Mouse (Mus musculus): ENCODE data around the gene Anks6. TPM values are rescaled to one million over a fixed set of nuclear protein-coding genes. Genes with fewer than 3 reads are reported as not detected.

Anks6 gene
- polyA plus RNA-seq, 1 experiment from 2014 or later: 2.9 TPM

GRCm38 (mm10) chr4:46982912-46983311 lies 74.3 kb downstream of the Anks6 start:
- ATAC-seq (replicated peaks; ENCODE audit: insufficient number of reproducible peaks, low FRiP score, low TSS enrichment, low read depth) (no peak), DNase-seq (ENCODE audit: low spot score) (no peak)
- no peak overlapping the region for H3K9ac ChIP-seq (replicated peaks; ENCODE audit: low read length)

GRCm38 (mm10) chr4:46982094-46982493 lies 75.1 kb downstream of the Anks6 start:
- H3K27me3 ChIP-seq (ENCODE audit: control insufficient read depth, insufficient read depth, low read length): no peaks in the 10 kb centered on the region
- DNase-seq (ENCODE audit: low spot score) (no peak), ATAC-seq (replicated peaks; ENCODE audit: insufficient number of reproducible peaks, low FRiP score, low TSS enrichment, low read depth) (no peak)
- H3K27ac ChIP-seq (replicated peaks; ENCODE audit: low read depth, low read length): no peak overlapping the region
- WGBS: 87% methylated on average over 4 of the region's 4 CpGs
- no peaks in the 10 kb centered on the region for H3K9me3 ChIP-seq (replicated peaks; ENCODE audit: control insufficient read depth, low read length)
- no peak overlapping the region for H3K9ac ChIP-seq (replicated peaks; ENCODE audit: low read length)
- no peak overlapping the region for H3K4me3 ChIP-seq (ENCODE audit: low read depth, low read length)
- H3K36me3 ChIP-seq (replicated peaks; ENCODE audit: control insufficient read depth, insufficient read depth, low read depth, low read length): no peaks in the 10 kb centered on the region
- no peaks in the 10 kb centered on the region for H3K4me1 ChIP-seq (ENCODE audit: control insufficient read depth, insufficient read depth, low read length)
- H3K4me2 ChIP-seq (ENCODE audit: low read depth, low read length): no peak overlapping the region

More at GRCm38 (mm10) chr4:46982912-46983311, 74.3 kb downstream of the Anks6 start:
- Histone ChIP-seq H3K4me3 (ENCODE audit: low read depth, low read length) (no peak overlapping the region), H3K36me3 (replicated peaks; ENCODE audit: control insufficient read depth, insufficient read depth, low read depth, low read length) (no peaks in the 10 kb centered on the region), H3K27me3 (ENCODE audit: control insufficient read depth, insufficient read depth, low read length) (no peaks in the 10 kb centered on the region), H3K9me3 (replicated peaks; ENCODE audit: control insufficient read depth, low read length) (no peaks in the 10 kb centered on the region), H3K4me1 (ENCODE audit: control insufficient read depth, insufficient read depth, low read length) (no peaks in the 10 kb centered on the region), H3K4me2 (ENCODE audit: low read depth, low read length) (no peak overlapping the region), H3K27ac (replicated peaks; ENCODE audit: low read depth, low read length) (no peak overlapping the region)
- WGBS: 77% methylated on average over 5 of the region's 5 CpGs

GRCm38 (mm10) chr4:46978371-46978770 lies 78.9 kb downstream of the Anks6 start:
- no peak overlapping the region for H3K27ac ChIP-seq (replicated peaks; ENCODE audit: low read depth, low read length)
- WGBS: 79% methylated on average over 6 of the region's 6 CpGs
- H3K36me3 ChIP-seq (replicated peaks; ENCODE audit: control insufficient read depth, insufficient read depth, low read depth, low read length): no peaks in the 10 kb centered on the region
- no peak overlapping the region for H3K9ac ChIP-seq (replicated peaks; ENCODE audit: low read length)
- H3K4me3 ChIP-seq (ENCODE audit: low read depth, low read length): no peak overlapping the region
- H3K4me2 ChIP-seq (ENCODE audit: low read depth, low read length): no peak overlapping the region
- H3K9me3 ChIP-seq (replicated peaks; ENCODE audit: control insufficient read depth, low read length): no peaks in the 10 kb centered on the region
- no peak for DNase-seq (ENCODE audit: low spot score)
- H3K27me3 ChIP-seq (ENCODE audit: control insufficient read depth, insufficient read depth, low read length): no peaks in the 10 kb centered on the region
- H3K4me1 ChIP-seq (ENCODE audit: control insufficient read depth, insufficient read depth, low read length): no peaks in the 10 kb centered on the region
- ATAC-seq (replicated peaks; ENCODE audit: insufficient number of reproducible peaks, low FRiP score, low TSS enrichment, low read depth): no peak

GRCm38 (mm10) chr4:46977161-46977560 lies 80.1 kb downstream of the Anks6 start:
- H3K27me3 ChIP-seq (ENCODE audit: control insufficient read depth, insufficient read depth, low read length): no peaks in the 10 kb centered on the region
- no peak overlapping the region for H3K27ac ChIP-seq (replicated peaks; ENCODE audit: low read depth, low read length)
- no peak overlapping the region for H3K4me2 ChIP-seq (ENCODE audit: low read depth, low read length)
- H3K4me3 ChIP-seq (ENCODE audit: low read depth, low read length): no peak overlapping the region
- no peaks in the 10 kb centered on the region for H3K36me3 ChIP-seq (replicated peaks; ENCODE audit: control insufficient read depth, insufficient read depth, low read depth, low read length)
- H3K9ac ChIP-seq (replicated peaks; ENCODE audit: low read length): no peak overlapping the region
- H3K4me1 ChIP-seq (ENCODE audit: control insufficient read depth, insufficient read depth, low read length): no peaks in the 10 kb centered on the region
- H3K9me3 ChIP-seq (replicated peaks; ENCODE audit: control insufficient read depth, low read length): no peaks in the 10 kb centered on the region
- DNase-seq (ENCODE audit: low spot score): no peak
- no peak for ATAC-seq (replicated peaks; ENCODE audit: insufficient number of reproducible peaks, low FRiP score, low TSS enrichment, low read depth)
- WGBS: 88% methylated on average over 7 of the region's 7 CpGs

GRCm38 (mm10) chr4:46976671-46977071 lies 80.6 kb downstream of the Anks6 start:
- Histone ChIP-seq H3K4me1 (ENCODE audit: control insufficient read depth, insufficient read depth, low read length) (no peaks in the 10 kb centered on the region), H3K36me3 (replicated peaks; ENCODE audit: control insufficient read depth, insufficient read depth, low read depth, low read length) (no peaks in the 10 kb centered on the region), H3K9me3 (replicated peaks; ENCODE audit: control insufficient read depth, low read length) (no peaks in the 10 kb centered on the region), H3K4me3 (ENCODE audit: low read depth, low read length) (no peak overlapping the region), H3K27ac (replicated peaks; ENCODE audit: low read depth, low read length) (no peak overlapping the region), H3K4me2 (ENCODE audit: low read depth, low read length) (no peak overlapping the region), H3K9ac (replicated peaks; ENCODE audit: low read length) (no peak overlapping the region), H3K27me3 (ENCODE audit: control insufficient read depth, insufficient read depth, low read length) (no peaks in the 10 kb centered on the region)
- ATAC-seq (replicated peaks; ENCODE audit: insufficient number of reproducible peaks, low FRiP score, low TSS enrichment, low read depth) (no peak), DNase-seq (ENCODE audit: low spot score) (no peak)
- 73% methylated on average over 11 of the region's 11 CpGs for WGBS

- Histone ChIP-seq H3K9me3 (replicated peaks; ENCODE audit: control insufficient read depth, low read length) (no peaks in the 10 kb centered on the region), H3K27ac (replicated peaks; ENCODE audit: low read depth, low read length) (no peak overlapping the region), H3K36me3 (replicated peaks; ENCODE audit: control insufficient read depth, insufficient read depth, low read depth, low read length) (no peaks in the 10 kb centered on the region), H3K4me3 (ENCODE audit: low read depth, low read length) (no peak overlapping the region), H3K9ac (replicated peaks; ENCODE audit: low read length) (no peak overlapping the region), H3K4me2 (ENCODE audit: low read depth, low read length) (no peak overlapping the region), H3K27me3 (ENCODE audit: control insufficient read depth, insufficient read depth, low read length) (no peaks in the 10 kb centered on the region), H3K4me1 (ENCODE audit: control insufficient read depth, insufficient read depth, low read length) (no peaks in the 10 kb centered on the region)
- DNase-seq (ENCODE audit: low spot score) (no peak), ATAC-seq (replicated peaks; ENCODE audit: insufficient number of reproducible peaks, low FRiP score, low TSS enrichment, low read depth) (no peak)
- 82% methylated on average over 10 of the region's 10 CpGs for WGBS
Measured at GRCm38 (mm10) chr4:46973322-46973721, 83.9 kb downstream of the Anks6 start.

- Histone ChIP-seq H3K4me1 (ENCODE audit: control insufficient read depth, insufficient read depth, low read length) (no peaks in the 10 kb centered on the region), H3K9me3 (replicated peaks; ENCODE audit: control insufficient read depth, low read length) (no peaks in the 10 kb centered on the region), H3K9ac (replicated peaks; ENCODE audit: low read length) (no peak overlapping the region), H3K36me3 (replicated peaks; ENCODE audit: control insufficient read depth, insufficient read depth, low read depth, low read length) (no peaks in the 10 kb centered on the region), H3K4me2 (ENCODE audit: low read depth, low read length) (no peak overlapping the region), H3K27me3 (ENCODE audit: control insufficient read depth, insufficient read depth, low read length) (no peaks in the 10 kb centered on the region), H3K4me3 (ENCODE audit: low read depth, low read length) (no peak overlapping the region), H3K27ac (replicated peaks; ENCODE audit: low read depth, low read length) (no peak overlapping the region)
- DNase-seq (ENCODE audit: low spot score) (no peak), ATAC-seq (replicated peaks; ENCODE audit: insufficient number of reproducible peaks, low FRiP score, low TSS enrichment, low read depth) (no peak)
- WGBS: 86% methylated on average over 10 of the region's 10 CpGs
Measured at GRCm38 (mm10) chr4:46967981-46968380, 89.2 kb downstream of the Anks6 start.

GRCm38 (mm10) chr4:46966551-46966950 lies 90.7 kb downstream of the Anks6 start:
- Histone ChIP-seq H3K36me3 (replicated peaks; ENCODE audit: control insufficient read depth, insufficient read depth, low read depth, low read length) (no peaks in the 10 kb centered on the region), H3K4me1 (ENCODE audit: control insufficient read depth, insufficient read depth, low read length) (no peaks in the 10 kb centered on the region), H3K9ac (replicated peaks; ENCODE audit: low read length) (no peak overlapping the region), H3K4me2 (ENCODE audit: low read depth, low read length) (no peak overlapping the region), H3K9me3 (replicated peaks; ENCODE audit: control insufficient read depth, low read length) (no peaks in the 10 kb centered on the region), H3K4me3 (ENCODE audit: low read depth, low read length) (no peak overlapping the region), H3K27me3 (ENCODE audit: control insufficient read depth, insufficient read depth, low read length) (no peaks in the 10 kb centered on the region), H3K27ac (replicated peaks; ENCODE audit: low read depth, low read length) (no peak overlapping the region)
- ATAC-seq (replicated peaks; ENCODE audit: insufficient number of reproducible peaks, low FRiP score, low TSS enrichment, low read depth): no peak
- no peak for DNase-seq (ENCODE audit: low spot score)

Data from embryonic facial prominence, embryonic 11.5 days (tissue).